Mouse (Mus musculus) erythroblast, embryonic 14.5 days (primary cell): ENCODE data around the gene Rpl28. TPM values are rescaled to one million over a fixed set of nuclear protein-coding genes. Genes with fewer than 3 reads are reported as not detected.

ENCODE experiments used
- H3K27me3 ChIP-seq: 2 replicates; pipeline ENCODE4 v1.6.1; 2012; ENCODE audit warnings: inconsistent platforms; ENCODE audit not compliant: control insufficient read depth
- H3K36me3 ChIP-seq: 2 replicates; pipeline ENCODE4 v1.6.1; 2012; ENCODE audit warnings: mild to moderate bottlenecking, inconsistent platforms; ENCODE audit not compliant: control insufficient read depth
- H3K4me1 ChIP-seq: 2 replicates; pipeline ENCODE4 v1.6.1; 2012; ENCODE audit warnings: inconsistent platforms; ENCODE audit not compliant: control insufficient read depth
- H3K4me3 ChIP-seq: replicated peaks from 2 replicates; pipeline ENCODE3; 2012; ENCODE audit warnings: moderate library complexity, mild to moderate bottlenecking, inconsistent platforms
- H3K9me3 ChIP-seq: 2 replicates; pipeline ENCODE4 v1.6.1; 2012; ENCODE audit warnings: low read length, inconsistent platforms, mixed read lengths; ENCODE audit not compliant: control insufficient read depth
- GATA1 ChIP-seq: IDR thresholded peaks from 2 replicates; pipeline ENCODE4 v1.6.1; 2012; ENCODE audit warnings: low read length, inconsistent platforms, mixed read lengths
- TAL1 ChIP-seq: IDR thresholded peaks from 3 replicates; pipeline ENCODE4 v1.6.1; 2012; ENCODE audit warnings: low read length, inconsistent platforms, mixed read lengths
- polyA plus RNA-seq: library from polyadenylated mRNA; stranded (reverse); fragments of >175 nt; gene quantifications from 2 replicates; pipeline ENCODE4 v1.2.3, GENCODE M21; 2012

The Rpl28 gene
- polyA plus RNA-seq, 1 experiment, result 1,793 TPM

DNA sequence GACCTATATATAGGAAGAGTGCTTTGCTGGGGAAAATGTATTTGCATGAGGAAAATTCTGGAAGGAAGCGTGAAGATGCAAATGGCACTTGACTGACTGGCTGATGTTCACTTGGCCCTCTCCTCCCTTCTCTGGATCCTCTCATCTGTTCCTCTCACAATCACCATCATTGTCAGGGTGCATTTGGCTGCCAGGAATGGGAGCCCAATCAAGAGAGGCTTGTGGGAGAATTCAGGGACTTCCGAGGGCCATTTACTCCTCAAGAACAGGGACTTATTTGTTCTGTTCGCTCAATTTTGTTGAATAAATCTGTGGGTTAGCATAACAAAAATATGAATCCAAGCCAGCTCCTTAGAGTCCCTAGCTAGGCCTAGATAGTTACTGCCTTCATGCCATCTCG lies 29.0 kb downstream of the Rpl28 start:
- Histone ChIP-seq H3K27me3 (peaks cover 2% of the 10 kb centered on the region; the same call in 1 of the 2 replicates), H3K4me1 (peaks cover 3% of the 10 kb centered on the region), H3K36me3 (no peaks in the 10 kb centered on the region), H3K4me3 (no peak overlapping the region), H3K9me3 (no peaks in the 10 kb centered on the region)
- no peak for TF ChIP-seq TAL1
- no peak for TF ChIP-seq GATA1

DNA sequence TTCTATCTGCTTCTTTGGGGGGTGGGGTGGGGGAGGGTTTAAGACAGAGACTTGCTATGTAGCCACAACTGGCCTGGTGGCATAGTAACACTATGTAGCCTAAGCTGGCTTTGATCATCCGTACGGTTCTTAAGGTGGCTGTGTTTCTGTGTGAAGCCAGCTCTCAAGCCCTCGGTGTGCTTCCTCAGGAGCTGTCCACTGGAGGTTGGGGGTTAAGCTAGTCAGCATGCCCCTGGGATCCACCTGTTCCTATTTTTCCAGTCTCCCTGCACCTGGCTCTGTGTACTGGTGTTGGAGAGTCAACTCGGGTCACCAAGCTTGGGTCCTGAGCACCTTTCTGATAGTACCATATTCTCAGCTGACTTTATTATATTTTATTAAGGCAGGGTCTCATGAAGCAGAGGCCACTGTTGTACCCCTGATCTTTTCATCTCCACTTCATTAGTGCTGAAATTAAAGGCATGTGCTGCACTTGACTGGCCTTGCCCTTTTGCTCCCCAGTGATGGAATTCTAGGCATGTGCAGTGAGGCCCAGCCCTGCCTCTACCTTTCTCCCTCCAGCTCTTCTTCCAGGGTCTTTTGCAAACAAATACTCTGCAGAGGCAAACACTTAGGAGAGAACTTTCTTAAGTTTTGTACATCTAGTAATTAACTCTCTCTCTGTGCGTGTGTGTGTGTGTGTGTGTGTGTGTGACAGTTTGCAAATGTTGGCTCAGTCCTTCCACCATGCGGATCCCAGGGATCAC lies 29.7 kb downstream of the Rpl28 start:
- Histone ChIP-seq H3K27me3 (peaks cover 2% of the 10 kb centered on the region; the same call in 1 of the 2 replicates), H3K4me1 (peaks cover 4% of the 10 kb centered on the region), H3K36me3 (no peaks in the 10 kb centered on the region), H3K9me3 (no peaks in the 10 kb centered on the region), H3K4me3 (no peak overlapping the region)
- TF ChIP-seq TAL1, result no peak
- TF ChIP-seq GATA1, result no peak

DNA sequence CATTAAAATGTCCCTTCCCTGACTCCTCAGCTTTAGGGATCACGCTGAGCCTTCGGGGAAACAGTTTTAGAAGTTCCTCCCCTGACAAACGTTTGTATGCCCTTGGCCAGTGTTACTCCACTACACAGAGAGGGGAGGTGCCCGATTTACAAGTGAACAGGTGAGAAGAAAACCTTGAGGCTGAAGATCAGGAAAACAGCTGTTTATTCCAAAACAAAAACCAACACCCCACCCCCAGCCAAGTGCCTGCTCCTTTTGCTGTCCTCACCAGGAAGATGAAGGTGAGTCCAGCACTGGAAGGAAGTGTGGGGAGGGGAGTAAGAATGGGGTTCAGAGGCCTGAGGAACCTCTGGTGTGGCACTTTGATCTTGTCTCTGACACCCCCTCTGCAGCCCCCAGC lies 32.7 kb downstream of the Rpl28 start:
- Histone ChIP-seq H3K4me1 (peaks cover 4% of the 10 kb centered on the region), H3K4me3 (no peak overlapping the region), H3K27me3 (peaks cover 8% of the 10 kb centered on the region), H3K36me3 (no peaks in the 10 kb centered on the region), H3K9me3 (no peaks in the 10 kb centered on the region)
- TF ChIP-seq GATA1 (no peak), TAL1 (no peak)

DNA sequence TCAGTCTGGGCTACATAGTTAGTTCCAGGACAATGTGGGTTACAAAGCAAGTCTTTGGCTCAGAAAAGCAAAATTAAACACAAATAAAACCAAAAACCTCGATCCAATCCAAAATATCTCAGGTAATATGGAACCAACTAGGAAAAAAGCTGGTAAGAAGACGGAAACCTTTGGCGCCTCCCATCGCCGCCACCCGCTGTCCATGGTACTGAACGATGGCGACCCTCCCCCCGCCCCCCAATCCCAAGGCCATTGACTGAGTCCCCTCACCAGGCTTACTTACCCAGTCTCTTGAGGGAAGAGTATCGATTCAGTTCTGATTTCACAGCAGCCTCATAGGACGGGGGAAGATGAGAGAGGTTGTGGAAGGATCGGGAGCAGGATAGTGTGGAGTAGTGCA lies 37.8 kb downstream of the Rpl28 start:
- Histone ChIP-seq H3K4me3 (no peak overlapping the region), H3K9me3 (no peaks in the 10 kb centered on the region), H3K36me3 (no peaks in the 10 kb centered on the region), H3K4me1 (peaks cover 4% of the 10 kb centered on the region), H3K27me3 (peaks cover 44% of the 10 kb centered on the region)
- TF ChIP-seq TAL1, result no peak
- no peak for TF ChIP-seq GATA1

DNA sequence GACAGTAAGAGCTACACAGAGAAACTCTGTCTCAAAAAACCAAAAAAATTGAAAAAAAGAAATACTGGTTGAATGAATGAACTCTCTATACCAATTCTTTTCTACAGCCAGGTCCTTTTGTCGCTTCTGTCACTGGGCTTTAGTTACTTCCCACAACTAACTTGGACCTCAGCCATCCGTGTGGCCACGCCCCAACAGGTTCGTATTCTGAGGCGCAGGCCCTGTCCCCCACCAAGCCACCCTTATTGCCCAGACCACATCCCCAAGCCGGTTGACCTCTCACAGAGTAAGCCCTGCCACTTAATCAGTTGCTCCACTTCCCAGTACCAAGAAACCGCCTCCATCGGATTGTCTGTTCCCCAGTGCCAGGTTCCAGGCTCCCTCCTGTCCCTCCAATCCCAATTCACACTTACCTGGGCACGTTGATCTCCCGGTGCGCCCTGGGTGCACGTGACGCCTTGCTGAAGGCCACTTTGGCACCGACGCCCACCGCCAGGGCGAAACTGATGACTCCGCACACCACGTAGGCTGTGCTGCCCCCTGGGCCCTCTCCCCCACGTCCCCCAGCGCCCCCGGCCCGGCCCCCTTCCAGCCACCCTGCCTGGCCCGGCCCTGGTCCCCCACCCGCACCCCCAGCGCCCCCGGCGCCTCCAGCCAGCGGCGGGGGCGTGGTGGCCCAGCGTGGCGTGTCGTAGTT lies 43.1 kb downstream of the Rpl28 start:
- Histone ChIP-seq H3K4me1 (no peaks in the 10 kb centered on the region), H3K9me3 (no peaks in the 10 kb centered on the region), H3K4me3 (no peak overlapping the region), H3K27me3 (peaks cover 80% of the 10 kb centered on the region), H3K36me3 (no peaks in the 10 kb centered on the region)
- no peak for TF ChIP-seq TAL1
- TF ChIP-seq GATA1, result no peak

DNA sequence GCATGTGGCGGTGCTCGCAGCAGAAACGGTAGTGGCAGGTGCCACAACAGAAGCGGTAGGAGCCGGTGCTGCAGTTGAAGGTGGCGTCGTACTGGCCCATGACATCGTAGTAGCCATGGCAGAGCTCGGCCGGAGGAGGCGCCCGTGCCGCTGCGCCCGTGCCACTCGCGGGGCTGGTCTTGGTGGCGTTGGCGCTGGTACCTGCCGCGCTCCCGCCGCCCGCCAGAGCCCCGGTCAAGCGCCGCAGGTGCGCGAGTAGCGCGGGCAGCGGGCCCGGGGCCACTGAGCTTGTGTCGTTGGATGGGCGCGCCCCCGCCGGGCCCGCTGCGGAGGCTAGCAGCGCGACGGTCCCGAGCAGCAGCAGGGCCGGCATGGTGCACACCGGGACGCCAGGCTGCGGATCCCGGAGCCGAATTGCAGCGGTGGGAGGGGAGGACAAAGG lies 43.7 kb downstream of the Rpl28 start:
- Histone ChIP-seq H3K4me3 (no peak overlapping the region), H3K36me3 (no peaks in the 10 kb centered on the region), H3K9me3 (no peaks in the 10 kb centered on the region), H3K27me3 (peaks cover 76% of the 10 kb centered on the region), H3K4me1 (no peaks in the 10 kb centered on the region)
- TF ChIP-seq TAL1 (no peak), GATA1 (no peak)

DNA sequence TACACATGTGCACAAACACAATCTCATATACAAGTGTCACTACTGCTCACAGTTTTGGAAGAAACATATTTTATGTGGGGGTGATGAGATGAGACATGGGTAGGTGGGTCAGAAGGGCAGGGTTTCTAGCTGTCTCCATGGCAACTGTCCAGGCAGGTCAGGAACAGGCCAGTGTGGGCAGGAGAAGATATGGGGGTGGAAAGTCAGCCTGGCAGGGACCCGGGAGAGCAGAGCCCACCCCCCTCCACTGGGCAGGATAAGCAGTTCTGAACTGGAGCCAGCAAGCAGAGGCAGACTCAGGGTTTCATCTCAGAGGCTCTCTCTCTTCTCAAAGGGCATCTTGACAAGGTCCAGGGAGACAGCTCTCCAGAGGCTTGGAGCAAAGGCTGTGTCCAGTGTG lies 45.0 kb downstream of the Rpl28 start:
- peaks cover 82% of the 10 kb centered on the region for H3K27me3 ChIP-seq
- H3K4me3 ChIP-seq, result no peak overlapping the region
- no peak for TF ChIP-seq TAL1
- no peak for TF ChIP-seq GATA1
- no peaks in the 10 kb centered on the region for H3K4me1 ChIP-seq
- H3K36me3 ChIP-seq, result no peaks in the 10 kb centered on the region
- H3K9me3 ChIP-seq, result no peaks in the 10 kb centered on the region

- Histone ChIP-seq H3K4me1 (no peaks in the 10 kb centered on the region), H3K36me3 (no peaks in the 10 kb centered on the region), H3K9me3 (peaks cover 10% of the 10 kb centered on the region), H3K27me3 (peaks cover 85% of the 10 kb centered on the region), H3K4me3 (no peak overlapping the region)
- TF ChIP-seq GATA1, result no peak
Measured at GRCm38 (mm10) chr7:4842077-4842476, 49.4 kb downstream of the Rpl28 start.

GRCm38 (mm10) chr7:4842634-4843131 lies 50.0 kb downstream of the Rpl28 start:
- Histone ChIP-seq H3K27me3 (peaks cover 79% of the 10 kb centered on the region), H3K4me3 (no peak overlapping the region)

More at GRCm38 (mm10) chr7:4842634-4843131, 50.0 kb downstream of the Rpl28 start:
- Histone ChIP-seq H3K9me3 (peaks cover 10% of the 10 kb centered on the region), H3K36me3 (no peaks in the 10 kb centered on the region), H3K4me1 (no peaks in the 10 kb centered on the region)
- no peak for TF ChIP-seq TAL1
- no peak for TF ChIP-seq GATA1
